Mouse (Mus musculus): ENCODE data around the gene Rassf10. TPM values are rescaled to one million over a fixed set of nuclear protein-coding genes. Genes with fewer than 3 reads are reported as not detected.

Rassf10 gene
- polyA plus RNA-seq, 1 experiment = not detected

DNA sequence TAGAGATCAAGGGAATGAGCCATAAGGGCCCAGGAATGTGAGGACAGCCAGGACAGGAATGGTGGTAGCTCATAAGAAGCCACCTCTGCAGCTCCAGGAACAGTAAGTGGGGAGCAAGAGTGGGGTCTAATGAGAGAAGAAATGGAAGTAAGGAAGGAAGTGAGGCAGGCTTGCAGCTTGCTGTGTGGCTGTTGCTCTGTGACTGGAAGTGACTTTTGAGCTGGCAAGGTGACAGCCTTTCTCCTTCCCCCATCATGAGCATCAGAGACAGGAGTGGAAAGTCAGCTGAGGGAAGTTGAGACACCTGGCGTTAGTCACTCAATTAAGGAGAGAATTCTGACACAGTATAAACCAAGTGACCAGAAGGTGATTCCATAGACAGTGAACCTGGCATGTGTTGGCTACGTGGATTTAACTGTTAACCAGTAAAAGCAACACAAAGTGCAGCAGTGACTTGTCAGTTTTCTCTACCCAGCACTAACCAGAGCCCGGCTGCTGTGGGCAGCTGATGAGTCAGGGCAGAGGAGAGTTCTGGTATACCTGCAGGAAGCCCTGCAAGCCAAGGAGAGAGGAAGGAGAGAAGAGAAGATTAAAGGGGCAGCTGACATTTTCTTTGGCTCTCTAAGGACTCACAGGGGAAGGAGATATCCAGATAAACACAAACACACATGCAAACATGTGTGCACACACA, 49.9 kb downstream of the Rassf10 start:
- no peak overlapping the region for H3ac ChIP-seq (ENCODE audit: control insufficient read depth, insufficient read length)
- no peaks in the 10 kb centered on the region for H3K36me3 ChIP-seq (ENCODE audit: control insufficient read depth, insufficient read depth)
- no peak overlapping the region for H3K4me3 ChIP-seq
- TF ChIP-seq E2F4 (IDR thresholded peaks at IDR 0.05; ENCODE audit: insufficient read depth) (no peak), POLR2A (IDR thresholded peaks at IDR 0.05; ENCODE audit: insufficient read length, low read depth) (no peak), REST (IDR thresholded peaks at IDR 0.05; ENCODE audit: insufficient read depth, insufficient read length) (no peak), TCF12 (IDR thresholded peaks at IDR 0.05; ENCODE audit: insufficient read depth, poor library complexity, severe bottlenecking) (no peak), MYOD1 (IDR thresholded peaks at IDR 0.05; ENCODE audit: control insufficient read depth in 1 of 3, insufficient read length in 2 of 3, low read depth in 2 of 3) (no peak), MAX (IDR thresholded peaks at IDR 0.05; ENCODE audit: low read depth) (no peak), SRF (IDR thresholded peaks at IDR 0.05; ENCODE audit: control insufficient read depth, insufficient read length, low read depth) (no peak), TCF3 (IDR thresholded peaks at IDR 0.05; ENCODE audit: insufficient read length, low read depth) (no peak), MYOG (IDR thresholded peaks at IDR 0.05; ENCODE audit: control insufficient read depth in 1 of 3, insufficient read depth in 1 of 3, insufficient read length in 2 of 3, low read depth in 2 of 3) (no peak), USF1 (IDR thresholded peaks at IDR 0.05; ENCODE audit: low read depth) (no peak), CEBPB (IDR thresholded peaks at IDR 0.05; ENCODE audit: insufficient read depth, poor library complexity, severe bottlenecking) (no peak), POLR2AphosphoS2 (IDR thresholded peaks at IDR 0.05; ENCODE audit: insufficient read length, low read depth) (no peak)
- H3K79me2 ChIP-seq (ENCODE audit: control insufficient read depth, insufficient read depth) = no peaks in the 10 kb centered on the region
- no peak overlapping the region for H3K4me2 ChIP-seq (ENCODE audit: low read depth)
- no peaks in the 10 kb centered on the region for H3K27me3 ChIP-seq (ENCODE audit: control insufficient read depth, insufficient read depth, insufficient read length)

DNA sequence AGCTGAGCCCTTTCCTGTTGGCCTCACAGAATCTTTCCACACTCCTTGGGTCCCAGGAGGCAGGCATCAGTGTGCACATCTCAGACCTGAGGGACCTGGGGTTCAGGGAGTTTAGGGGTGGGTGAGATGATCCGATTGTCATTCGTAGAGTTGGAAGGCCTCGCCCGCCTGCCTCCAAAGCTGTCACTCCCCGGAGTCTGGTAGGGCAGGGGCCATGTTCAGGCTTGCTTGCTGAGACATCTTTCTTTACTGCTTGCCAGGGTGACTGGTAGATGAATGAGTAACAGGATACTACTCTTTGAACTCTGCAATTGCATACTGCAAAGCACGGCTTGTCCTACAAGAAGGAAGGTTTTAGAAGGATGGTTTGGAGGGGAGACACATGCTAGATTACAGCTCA, 52.0 kb downstream of the Rassf10 start:
- no peaks in the 10 kb centered on the region for H3K36me3 ChIP-seq (ENCODE audit: control insufficient read depth, insufficient read depth)

More for the DNA sequence above, 52.0 kb downstream of the Rassf10 start:
- Histone ChIP-seq H3ac (ENCODE audit: control insufficient read depth, insufficient read length) (no peak overlapping the region), H3K79me2 (ENCODE audit: control insufficient read depth, insufficient read depth) (no peaks in the 10 kb centered on the region), H3K27me3 (ENCODE audit: control insufficient read depth, insufficient read depth, insufficient read length) (no peaks in the 10 kb centered on the region), H3K4me3 (no peak overlapping the region), H3K4me2 (ENCODE audit: low read depth) (no peak overlapping the region)
- TF ChIP-seq TCF12 (IDR thresholded peaks at IDR 0.05; ENCODE audit: insufficient read depth, poor library complexity, severe bottlenecking) (no peak), POLR2AphosphoS2 (IDR thresholded peaks at IDR 0.05; ENCODE audit: insufficient read length, low read depth) (no peak), REST (IDR thresholded peaks at IDR 0.05; ENCODE audit: insufficient read depth, insufficient read length) (no peak), USF1 (IDR thresholded peaks at IDR 0.05; ENCODE audit: low read depth) (no peak), MYOG (IDR thresholded peaks at IDR 0.05; ENCODE audit: control insufficient read depth in 1 of 3, insufficient read depth in 1 of 3, insufficient read length in 2 of 3, low read depth in 2 of 3) (no peak), TCF3 (IDR thresholded peaks at IDR 0.05; ENCODE audit: insufficient read length, low read depth) (no peak), SRF (IDR thresholded peaks at IDR 0.05; ENCODE audit: control insufficient read depth, insufficient read length, low read depth) (no peak)

Measured in myocyte (in vitro differentiated cells).